ENCODE assay signal across 8 mouse cellular contexts in genomic region chrX:104200736-104201591, GRCm38 (mm10). TPM values are rescaled to one million over a fixed set of nuclear protein-coding genes. Genes with fewer than 3 reads are reported as not detected.
DNase-seq lines count a peak whose midpoint lies in the region; ATAC-seq and TF ChIP-seq lines count a peak whose summit lies in the region.

Gene Nexmif, minus strand, starts transcription at chrX:104201185.

- H3K27me3 ChIP-seq in ES-Bruce4 (ENCODE audit: control insufficient read depth, insufficient read depth, low read length, poor library complexity, severe bottlenecking), result no peaks in the 10 kb centered on the region
- peaks cover 90% of the 10 kb centered on the region for H3K27me3 ChIP-seq in forebrain, embryonic 10.5 days (ENCODE audit: poor library complexity, severe bottlenecking)
- H3K27me3 ChIP-seq in liver, embryonic 16.5 days (ENCODE audit: control insufficient read depth, insufficient read depth, low read depth, low read length), result peaks cover 45% of the 10 kb centered on the region

- DNase-seq in forebrain, embryonic 10.5 days (ENCODE audit: extremely low spot score, low spot score), result peak; percentile 37
- DNase-seq in heart, postnatal 36 days, result peak; percentile 19 to 31
- DNase-seq in layer of hippocampus, adult 2 months (ENCODE audit: low spot score in 2 of 2), result peak; percentile 27 to 46
- peak; percentile 52 for DNase-seq in ovary, adult 18-20 months (ENCODE audit: low spot score)
- DNase-seq in c-Kit-positive CD71-positive TER-119-positive erythroid progenitor cells, embryonic 14.5 days (ENCODE audit: low spot score), result no peak

- TF ChIP-seq POLR2A in ES-Bruce4 (IDR thresholded peaks at IDR 0.05; ENCODE audit: insufficient read depth, low read length), result no peak
- no peak for TF ChIP-seq POLR2A in bone marrow macrophage, adult 2 months (IDR thresholded peaks at IDR 0.05; ENCODE audit: borderline replicate concordance, low read depth, low read length)

- no peak for ATAC-seq in liver, embryonic 16.5 days (ENCODE audit: low read depth)

- H3K4me1 ChIP-seq in ES-Bruce4 (ENCODE audit: control insufficient read depth, insufficient read depth, low read length), result no peaks in the 10 kb centered on the region
- no peaks in the 10 kb centered on the region for H3K4me1 ChIP-seq in bone marrow macrophage, adult 2 months (ENCODE audit: control insufficient read depth, insufficient read depth, low read length)
- peaks cover 16% of the 10 kb centered on the region for H3K4me1 ChIP-seq in forebrain, embryonic 10.5 days
- no peaks in the 10 kb centered on the region for H3K4me1 ChIP-seq in liver, embryonic 16.5 days (ENCODE audit: control insufficient read depth, low read depth, low read length)

- TF ChIP-seq EP300 in ES-Bruce4 (IDR thresholded peaks at IDR 0.05; ENCODE audit: insufficient read depth, low read depth, low read length), result no peak

- H3K9me3 ChIP-seq in ES-Bruce4 (replicated peaks; ENCODE audit: control insufficient read depth, insufficient read depth, low read length, poor library complexity, severe bottlenecking), result no peaks in the 10 kb centered on the region
- peaks cover 9% of the 10 kb centered on the region; the same call in 1 of the 2 replicates for H3K9me3 ChIP-seq in forebrain, embryonic 10.5 days
- no peaks in the 10 kb centered on the region for H3K9me3 ChIP-seq in liver, embryonic 16.5 days (replicated peaks; ENCODE audit: control insufficient read depth, low read length)

- intact Hi-C loops in heart, postnatal 36 days (cut with DNase I), result no loop called here

- 30% methylated on average over 50 of the region's 70 CpGs for WGBS in forebrain, embryonic 10.5 days
- 24% methylated on average over 42 of the region's 70 CpGs for WGBS in liver, embryonic 16.5 days (ENCODE audit: insufficient replicate concordance)

- no peak for TF ChIP-seq CTCF in ES-Bruce4 (IDR thresholded peaks at IDR 0.05; ENCODE audit: low read depth, low read length)
- TF ChIP-seq CTCF in bone marrow macrophage, adult 2 months (IDR thresholded peaks at IDR 0.05; ENCODE audit: low read depth, low read length), result no peak
- no peak for TF ChIP-seq CTCF in layer of hippocampus, adult 2 months (conservative IDR thresholded peaks at IDR 0.05)

- H3K9ac ChIP-seq in ES-Bruce4 (ENCODE audit: low read depth, poor library complexity, severe bottlenecking), result peak within 1 kb of the TSS; percentile 85
- H3K9ac ChIP-seq in liver, embryonic 16.5 days (ENCODE audit: low read depth, low read length), result no peak within 1 kb of the TSS

- peak within 1 kb of the TSS; percentile 65 for H3K4me2 ChIP-seq in liver, embryonic 16.5 days (ENCODE audit: low read depth, low read length)

- H3K27ac ChIP-seq in ES-Bruce4 (ENCODE audit: insufficient read depth, low read length), result no peak within 1 kb of the TSS; the same call in 1 of the 2 replicates
- no peak within 1 kb of the TSS for H3K27ac ChIP-seq in bone marrow macrophage, adult 2 months (ENCODE audit: insufficient read depth, low read depth, low read length)
- H3K27ac ChIP-seq in forebrain, embryonic 10.5 days, result peak within 1 kb of the TSS; percentile 81
- peak within 1 kb of the TSS; percentile 91 for H3K27ac ChIP-seq in layer of hippocampus, adult 2 months
- H3K27ac ChIP-seq in liver, embryonic 16.5 days (ENCODE audit: low read length), result no peak within 1 kb of the TSS

- no peaks in the 10 kb centered on the region for H3K36me3 ChIP-seq in ES-Bruce4 (ENCODE audit: control insufficient read depth, insufficient read depth, low read length, poor library complexity, severe bottlenecking)
- H3K36me3 ChIP-seq in forebrain, embryonic 10.5 days (replicated peaks), result no peaks in the 10 kb centered on the region
- H3K36me3 ChIP-seq in liver, embryonic 16.5 days (ENCODE audit: control insufficient read depth, insufficient read depth), result no peaks in the 10 kb centered on the region

- peak within 1 kb of the TSS; percentile 95 for H3K4me3 ChIP-seq in ES-Bruce4 (ENCODE audit: low read depth, low read length)
- peak within 1 kb of the TSS; percentile 51 for H3K4me3 ChIP-seq in bone marrow macrophage, adult 2 months (ENCODE audit: insufficient read depth, low read length)
- peak within 1 kb of the TSS; percentile 59 for H3K4me3 ChIP-seq in forebrain, embryonic 10.5 days
- H3K4me3 ChIP-seq in layer of hippocampus, adult 2 months, result peak within 1 kb of the TSS; percentile 61
- peak within 1 kb of the TSS; percentile 44 for H3K4me3 ChIP-seq in liver, embryonic 16.5 days (ENCODE audit: low read depth, low read length)

RNA-seq across cellular contexts. Expression of gene Nexmif, which starts in this region (rescaled TPM):
- 8.1 and 8.3 TPM in 2 replicates for polyA plus RNA-seq in ES-Bruce4 (2011; ENCODE audit: insufficient read depth, insufficient read length, low read depth, missing spikeins)
- polyA plus RNA-seq in bone marrow macrophage, adult 2 months (2012; ENCODE audit: insufficient read depth, insufficient read length, missing spikeins), result not detected in 2 replicates
- polyA plus RNA-seq in forebrain, embryonic 10.5 days (2016; fragmentation: Nextera tagmentation; extraction: Ambion mirVana), result 0.64 and 0.66 TPM in 2 replicates
- total RNA-seq in heart, postnatal 36 days (2021), result under 1 TPM; 0.11 to 0.19 TPM
- 10 to 100 TPM; 35.8 to 39.3 TPM for total RNA-seq in layer of hippocampus, adult 2 months (2021)
- polyA plus RNA-seq in liver, embryonic 16.5 days (2015; fragmentation: Nextera tagmentation; extraction: Ambion mirVana), result 0.02 and 0.04 TPM in 2 replicates

Comparison
In these comparisons a context has a peak if more than half of its experiments do, and no peak if none do; other contexts are left out.
1. RNA of gene Nexmif (total RNA-seq): 35.8 to 39.3 TPM in layer of hippocampus, adult 2 months; 0.11 to 0.19 TPM in heart, postnatal 36 days; every median in the first group is over 10 times any median in the second.
2. Peak in DNase-seq, H3K4me3 ChIP-seq and H3K27ac ChIP-seq in forebrain, embryonic 10.5 days; RNA of the gene not detected or under 1 TPM.
3. Peak in DNase-seq in heart, postnatal 36 days; RNA of the gene not detected or under 1 TPM.
4. H3K4me3 ChIP-seq: peak in every context shown above with its lines; median percentile 95 in ES-Bruce4; 61 in layer of hippocampus, adult 2 months; 59 in forebrain, embryonic 10.5 days; 51 in bone marrow macrophage, adult 2 months; 44 in liver, embryonic 16.5 days.